Mouse (Mus musculus) cerebellum, adult 2 months (tissue): Measurements from ENCODE around the gene Rpl22l1.

Experiments used
- CTCF ChIP-seq: fragments of 200-500 bp; IDR thresholded peaks from 2 replicates; pipeline ENCODE4 v1.5.1; 2011; ENCODE audit warnings: low read depth, mild to moderate bottlenecking, control low read depth, low read length, moderate library complexity, borderline replicate concordance; ENCODE audit not compliant: insufficient read depth
- POLR2A ChIP-seq: fragments of 200-500 bp; IDR thresholded peaks from 2 replicates; pipeline ENCODE4 v1.6.1; 2011; ENCODE audit warnings: low read length, control low read depth, borderline replicate concordance; ENCODE audit not compliant: insufficient read depth

GRCm38 (mm10) chr3:28794835-28795234 lies 10.4 kb upstream of the Rpl22l1 start:
- no peak for TF ChIP-seq CTCF
- TF ChIP-seq POLR2A: no peak
